Mouse (Mus musculus): ENCODE data around the gene Auts2. TPM values are rescaled to one million over a fixed set of nuclear protein-coding genes. Genes with fewer than 3 reads are reported as not detected.

The Auts2 gene
- polyA plus RNA-seq, 1 experiment from 2014 or later: 14.7 TPM

GRCm38 (mm10) chr5:132249523-132249922 lies 293.6 kb downstream of the Auts2 start:
- no peak overlapping the region for H3K4me2 ChIP-seq (ENCODE audit: low read depth, low read length)
- no peak overlapping the region for H3K9ac ChIP-seq (ENCODE audit: low read depth, low read length)
- no peak overlapping the region for H3K27ac ChIP-seq (ENCODE audit: low read length)
- no peaks in the 10 kb centered on the region for H3K36me3 ChIP-seq (ENCODE audit: control insufficient read depth, insufficient read depth, low read length)
- no peaks in the 10 kb centered on the region for H3K9me3 ChIP-seq (ENCODE audit: control insufficient read depth, low read length)
- H3K4me3 ChIP-seq (ENCODE audit: low read length): no peak overlapping the region
- ATAC-seq: no peak
- H3K27me3 ChIP-seq (replicated peaks; ENCODE audit: control insufficient read depth, insufficient read depth, low read length): no peaks in the 10 kb centered on the region
- H3K4me1 ChIP-seq (ENCODE audit: control insufficient read depth, insufficient read depth, low read length): no peaks in the 10 kb centered on the region
- WGBS: 76% methylated on average over 11 of the region's 11 CpGs

GRCm38 (mm10) chr5:132248069-132248468 lies 295.1 kb downstream of the Auts2 start:
- H3K36me3 ChIP-seq (ENCODE audit: control insufficient read depth, insufficient read depth, low read length): no peaks in the 10 kb centered on the region
- H3K9ac ChIP-seq (ENCODE audit: low read depth, low read length): no peak overlapping the region
- no peaks in the 10 kb centered on the region for H3K9me3 ChIP-seq (ENCODE audit: control insufficient read depth, low read length)
- no peak for ATAC-seq
- no peak overlapping the region for H3K4me2 ChIP-seq (ENCODE audit: low read depth, low read length)
- no peaks in the 10 kb centered on the region for H3K27me3 ChIP-seq (replicated peaks; ENCODE audit: control insufficient read depth, insufficient read depth, low read length)
- H3K4me3 ChIP-seq (ENCODE audit: low read length): no peak overlapping the region
- no peaks in the 10 kb centered on the region for H3K4me1 ChIP-seq (ENCODE audit: control insufficient read depth, insufficient read depth, low read length)
- 54% methylated on average over 7 of the region's 7 CpGs for WGBS
- no peak overlapping the region for H3K27ac ChIP-seq (ENCODE audit: low read length)

GRCm38 (mm10) chr5:132235460-132235859 lies 307.7 kb downstream of the Auts2 start:
- no peaks in the 10 kb centered on the region for H3K9me3 ChIP-seq (ENCODE audit: control insufficient read depth, low read length)
- H3K9ac ChIP-seq (ENCODE audit: low read depth, low read length): no peak overlapping the region
- 64% methylated on average over 5 of the region's 5 CpGs for WGBS
- H3K36me3 ChIP-seq (ENCODE audit: control insufficient read depth, insufficient read depth, low read length): no peaks in the 10 kb centered on the region
- H3K27ac ChIP-seq (ENCODE audit: low read length): no peak overlapping the region
- no peak overlapping the region for H3K4me2 ChIP-seq (ENCODE audit: low read depth, low read length)
- H3K4me3 ChIP-seq (ENCODE audit: low read length): no peak overlapping the region
- ATAC-seq: no peak
- H3K4me1 ChIP-seq (ENCODE audit: control insufficient read depth, insufficient read depth, low read length): 0 out of 2 replicates have a peak, but pooled peaks cover 3% of the 10 kb centered on the region
- H3K27me3 ChIP-seq (replicated peaks; ENCODE audit: control insufficient read depth, insufficient read depth, low read length): no peaks in the 10 kb centered on the region

GRCm38 (mm10) chr5:132234471-132234870 lies 308.7 kb downstream of the Auts2 start:
- WGBS: 77% methylated on average over 7 of the region's 7 CpGs
- H3K4me1 ChIP-seq (ENCODE audit: control insufficient read depth, insufficient read depth, low read length): peaks cover 12% of the 10 kb centered on the region
- H3K27ac ChIP-seq (ENCODE audit: low read length): no peak overlapping the region
- H3K9ac ChIP-seq (ENCODE audit: low read depth, low read length): no peak overlapping the region
- no peaks in the 10 kb centered on the region for H3K27me3 ChIP-seq (replicated peaks; ENCODE audit: control insufficient read depth, insufficient read depth, low read length)
- no peak overlapping the region for H3K4me3 ChIP-seq (ENCODE audit: low read length)
- no peak for ATAC-seq
- no peaks in the 10 kb centered on the region for H3K36me3 ChIP-seq (ENCODE audit: control insufficient read depth, insufficient read depth, low read length)
- H3K9me3 ChIP-seq (ENCODE audit: control insufficient read depth, low read length): no peaks in the 10 kb centered on the region
- no peak overlapping the region for H3K4me2 ChIP-seq (ENCODE audit: low read depth, low read length)

- Histone ChIP-seq H3K4me2 (ENCODE audit: low read depth, low read length) (no peak overlapping the region), H3K27ac (ENCODE audit: low read length) (no peak overlapping the region)
These were observed 311.7 kb downstream of the Auts2 start for GRCm38 (mm10) chr5:132231280-132232047.

GRCm38 (mm10) chr5:132229644-132230357 lies 313.3 kb downstream of the Auts2 start:
- no peak overlapping the region for H3K4me2 ChIP-seq (ENCODE audit: low read depth, low read length)
- 27% methylated on average over 8 of the region's 8 CpGs for WGBS

More at GRCm38 (mm10) chr5:132231280-132232047, 311.7 kb downstream of the Auts2 start:
- Histone ChIP-seq H3K4me3 (ENCODE audit: low read length) (no peak overlapping the region), H3K27me3 (replicated peaks; ENCODE audit: control insufficient read depth, insufficient read depth, low read length) (no peaks in the 10 kb centered on the region), H3K9ac (ENCODE audit: low read depth, low read length) (no peak overlapping the region), H3K4me1 (ENCODE audit: control insufficient read depth, insufficient read depth, low read length) (peaks cover 17% of the 10 kb centered on the region), H3K9me3 (ENCODE audit: control insufficient read depth, low read length) (no peaks in the 10 kb centered on the region), H3K36me3 (ENCODE audit: control insufficient read depth, insufficient read depth, low read length) (no peaks in the 10 kb centered on the region)
- WGBS: 36% methylated on average over 10 of the region's 10 CpGs
- ATAC-seq: peak; percentile 66

GRCm38 (mm10) chr5:132229023-132229422 lies 314.1 kb downstream of the Auts2 start:
- no peak for ATAC-seq
- H3K27me3 ChIP-seq (replicated peaks; ENCODE audit: control insufficient read depth, insufficient read depth, low read length): no peaks in the 10 kb centered on the region
- H3K4me1 ChIP-seq (ENCODE audit: control insufficient read depth, insufficient read depth, low read length): peaks cover 17% of the 10 kb centered on the region
- WGBS: 38% methylated on average over 1 of the region's 1 CpGs
- H3K27ac ChIP-seq (ENCODE audit: low read length): no peak overlapping the region
- no peaks in the 10 kb centered on the region for H3K36me3 ChIP-seq (ENCODE audit: control insufficient read depth, insufficient read depth, low read length)
- no peak overlapping the region for H3K4me2 ChIP-seq (ENCODE audit: low read depth, low read length)
- H3K9ac ChIP-seq (ENCODE audit: low read depth, low read length): no peak overlapping the region
- H3K4me3 ChIP-seq (ENCODE audit: low read length): no peak overlapping the region
- H3K9me3 ChIP-seq (ENCODE audit: control insufficient read depth, low read length): no peaks in the 10 kb centered on the region

More at GRCm38 (mm10) chr5:132229644-132230357, 313.3 kb downstream of the Auts2 start:
- Histone ChIP-seq H3K4me3 (ENCODE audit: low read length) (no peak overlapping the region), H3K9ac (ENCODE audit: low read depth, low read length) (no peak overlapping the region), H3K27me3 (replicated peaks; ENCODE audit: control insufficient read depth, insufficient read depth, low read length) (no peaks in the 10 kb centered on the region), H3K9me3 (ENCODE audit: control insufficient read depth, low read length) (no peaks in the 10 kb centered on the region), H3K27ac (ENCODE audit: low read length) (no peak overlapping the region), H3K36me3 (ENCODE audit: control insufficient read depth, insufficient read depth, low read length) (no peaks in the 10 kb centered on the region), H3K4me1 (ENCODE audit: control insufficient read depth, insufficient read depth, low read length) (peaks cover 17% of the 10 kb centered on the region)
- peak; percentile 66 for ATAC-seq

- 87% methylated on average over 12 of the region's 12 CpGs for WGBS
- Histone ChIP-seq H3K27me3 (replicated peaks; ENCODE audit: control insufficient read depth, insufficient read depth, low read length) (no peaks in the 10 kb centered on the region), H3K4me2 (ENCODE audit: low read depth, low read length) (no peak overlapping the region), H3K9me3 (ENCODE audit: control insufficient read depth, low read length) (no peaks in the 10 kb centered on the region), H3K4me1 (ENCODE audit: control insufficient read depth, insufficient read depth, low read length) (no peaks in the 10 kb centered on the region), H3K27ac (ENCODE audit: low read length) (no peak overlapping the region), H3K4me3 (ENCODE audit: low read length) (no peak overlapping the region), H3K36me3 (ENCODE audit: control insufficient read depth, insufficient read depth, low read length) (no peaks in the 10 kb centered on the region), H3K9ac (ENCODE audit: low read depth, low read length) (no peak overlapping the region)
- ATAC-seq: no peak
These were observed 322.7 kb downstream of the Auts2 start for GRCm38 (mm10) chr5:132220376-132220930.

- no peak overlapping the region for H3K9ac ChIP-seq (ENCODE audit: low read depth, low read length)
- no peak overlapping the region for H3K27ac ChIP-seq (ENCODE audit: low read length)
- no peaks in the 10 kb centered on the region for H3K9me3 ChIP-seq (ENCODE audit: control insufficient read depth, low read length)
- H3K27me3 ChIP-seq (replicated peaks; ENCODE audit: control insufficient read depth, insufficient read depth, low read length): no peaks in the 10 kb centered on the region
- H3K36me3 ChIP-seq (ENCODE audit: control insufficient read depth, insufficient read depth, low read length): no peaks in the 10 kb centered on the region
- no peaks in the 10 kb centered on the region for H3K4me1 ChIP-seq (ENCODE audit: control insufficient read depth, insufficient read depth, low read length)
- ATAC-seq: no peak
- WGBS: 77% methylated on average over 2 of the region's 2 CpGs
- no peak overlapping the region for H3K4me2 ChIP-seq (ENCODE audit: low read depth, low read length)
- H3K4me3 ChIP-seq (ENCODE audit: low read length): no peak overlapping the region
These were observed 327.0 kb downstream of the Auts2 start for GRCm38 (mm10) chr5:132216143-132216542.
